Mouse (Mus musculus) kidney, embryonic 14.5 days (tissue): Measurements from ENCODE around the gene Tlr9. TPM values are rescaled to one million over a fixed set of nuclear protein-coding genes. Genes with fewer than 3 reads are reported as not detected.
A peak's percentile ranks its signal among the peaks of the same experiment; 100 is the strongest.

ENCODE experiments used
- ATAC-seq: fragments of 200-750 bp; cut with Nextera tagmentation; 2 replicates; pipeline ENCODE4 v1.8.0; 2017; ENCODE audit warnings: moderate number of reproducible peaks, mild to moderate bottlenecking, moderate TSS enrichment, moderate library complexity; ENCODE audit not compliant: low FRiP score, low TSS enrichment
- H3K27ac ChIP-seq: fragments of 300-500 bp; sonication (generic); 2 replicates; pipeline ENCODE4 v1.5.1; 2014; ENCODE audit warnings: low read depth, mild to moderate bottlenecking, low read length, moderate library complexity, mixed read lengths
- H3K27me3 ChIP-seq: fragments of 300-500 bp; sonication (generic); 2 replicates; pipeline ENCODE4 v1.6.1; 2014; ENCODE audit warnings: mild to moderate bottlenecking, low read length; ENCODE audit not compliant: control insufficient read depth, insufficient read depth
- H3K36me3 ChIP-seq: fragments of 300-500 bp; sonication (generic); 2 replicates; pipeline ENCODE4 v1.6.1; 2014; ENCODE audit warnings: low read length, mixed read lengths; ENCODE audit not compliant: control insufficient read depth, insufficient read depth
- H3K4me1 ChIP-seq: fragments of 300-500 bp; sonication (generic); 2 replicates; pipeline ENCODE4 v1.6.1; 2014; ENCODE audit warnings: low read length, mixed read lengths; ENCODE audit not compliant: control insufficient read depth, insufficient read depth
- H3K4me2 ChIP-seq: fragments of 300-500 bp; sonication (generic); replicated peaks from 2 replicates; pipeline ENCODE4 v1.6.1; 2014; ENCODE audit warnings: low read depth, mild to moderate bottlenecking, low read length
- H3K4me3 ChIP-seq: fragments of 300-500 bp; sonication (generic); 2 replicates; pipeline ENCODE4 v1.5.1; 2014; ENCODE audit warnings: mild to moderate bottlenecking, low read length
- H3K9ac ChIP-seq: fragments of 300-500 bp; sonication (generic); 2 replicates; pipeline ENCODE4 v1.6.1; 2014; ENCODE audit warnings: low read depth, mild to moderate bottlenecking, low read length, moderate library complexity
- H3K9me3 ChIP-seq: fragments of 300-500 bp; sonication (generic); 2 replicates; pipeline ENCODE4 v1.6.1; 2016; ENCODE audit warnings: low read length; ENCODE audit not compliant: control insufficient read depth
- WGBS: fragments of 180-500 bp; shearing (Covaris S2); extraction: QIAGEN DNeasy Blood & Tissue Kit; methylation state at CpG from one replicate; pipeline ENCODE4 v1.1.7; 2014; 5-methylcytosine and 5-hydroxymethylcytosine counted together
- microRNA counts: library from miRNA; unstranded; fragments of <30 nt; microRNA quantifications from one replicate; lab custom pipeline; 2017
- microRNA-seq: library from miRNA; unstranded; fragments of <30 nt; microRNA quantifications from one replicate; pipeline ENCODE4, GENCODE M21; 2016
- polyA plus RNA-seq: library from polyadenylated mRNA; unstranded; fragments of >200 nt; fragmentation: Nextera tagmentation; extraction: Ambion mirVana; gene quantifications from 2 replicates; pipeline ENCODE4 v1.2.1, GENCODE M21; 2014

Gene Tlr9
- polyA plus RNA-seq, 1 experiment from 2014 or later = 0.14 TPM

DNA sequence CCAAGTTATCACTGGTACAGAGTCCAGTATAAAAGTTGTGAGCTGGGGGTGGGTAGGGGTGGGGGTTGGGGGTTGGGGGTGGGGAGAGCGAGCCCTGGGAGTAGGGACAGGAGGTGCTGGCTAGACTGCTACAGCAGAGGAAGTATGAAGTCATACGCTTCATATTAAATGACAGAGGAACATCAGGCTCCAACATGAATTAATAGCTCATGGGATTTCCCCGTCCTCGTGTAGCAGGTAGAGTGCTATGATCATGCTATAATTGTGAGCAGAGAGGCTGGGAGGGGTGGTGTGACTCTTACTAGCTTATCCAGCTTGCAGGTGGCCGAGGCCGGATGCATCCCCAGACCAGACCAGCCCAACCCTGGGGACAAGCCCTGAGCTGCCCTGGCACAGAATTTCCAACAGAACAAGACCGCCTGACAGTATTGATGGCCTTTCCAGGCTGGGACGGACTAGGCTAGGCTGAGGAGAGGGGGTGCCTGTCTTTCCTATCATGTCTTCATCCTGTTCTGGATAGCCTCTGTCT lies 52.3 kb downstream of the Tlr9 start:
- WGBS = 83% methylated on average over 8 of the region's 8 CpGs
- no peak overlapping the region for H3K4me2 ChIP-seq

DNA sequence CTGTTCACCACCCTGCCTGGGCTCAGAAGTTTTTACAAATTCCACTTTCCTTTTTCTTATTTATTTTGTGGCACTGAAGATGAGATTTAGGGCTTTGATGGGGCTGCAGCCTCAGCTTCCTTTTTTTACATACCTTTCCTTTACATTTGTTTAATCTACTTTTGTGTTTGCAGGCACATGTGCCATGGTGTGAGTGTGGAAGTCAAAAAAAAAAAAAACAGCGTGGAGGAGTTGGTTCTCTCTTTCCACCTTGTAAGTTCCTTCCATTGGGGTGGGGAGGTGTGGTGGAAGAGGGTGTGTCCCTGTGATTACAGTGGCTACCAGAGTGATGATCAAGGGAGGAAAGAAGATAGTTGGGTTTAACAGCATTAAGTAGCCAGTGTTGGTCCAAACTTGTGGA lies 53.4 kb downstream of the Tlr9 start:
- Histone ChIP-seq H3K9ac (no peak overlapping the region), H3K9me3 (no peaks in the 10 kb centered on the region), H3K27me3 (no peaks in the 10 kb centered on the region), H3K4me3 (no peak overlapping the region), H3K36me3 (no peaks in the 10 kb centered on the region), H3K27ac (no peak overlapping the region), H3K4me2 (no peak overlapping the region), H3K4me1 (peaks cover 7% of the 10 kb centered on the region; the same call in 1 of the 2 replicates)
- WGBS = 45% methylated on average over 1 of the region's 1 CpGs
- no peak for ATAC-seq

More for the DNA sequence above, 52.3 kb downstream of the Tlr9 start:
- Histone ChIP-seq H3K27ac (no peak overlapping the region), H3K9me3 (no peaks in the 10 kb centered on the region), H3K9ac (no peak overlapping the region), H3K36me3 (no peaks in the 10 kb centered on the region), H3K4me1 (peaks cover 1% of the 10 kb centered on the region; the same call in 1 of the 2 replicates), H3K4me3 (no peak overlapping the region), H3K27me3 (no peaks in the 10 kb centered on the region)
- ATAC-seq = no peak

MicroRNAs encoded within 50 kb of the gene (microRNA counts, 519-probe panel; counts per million panel counts)
- microRNA mmu-let-7g (lab: Ali Mortazavi, UCI) = 9,320 counts per million, percentile 94 among the panel's probes with 10 or more counts

Small RNA genes lying within 50 kb of the gene (microRNA-seq; reads per million reads assigned to microRNA genes)
- 39,811 reads per million, percentile 99 among the genes with 10 or more reads in this experiment for gene Mirlet7g

Other genes starting within 250 kb of the Tlr9 start
- 0.50 and 0.76 TPM in 2 replicates for gene Col6a4, start 125.8 kb upstream of the Tlr9 start, polyA plus RNA-seq
- gene Glyctk, start 64.5 kb upstream of the Tlr9 start, polyA plus RNA-seq = 1.3 and 4.2 TPM in 2 replicates
- gene Wdr82, start 51.7 kb upstream of the Tlr9 start, polyA plus RNA-seq = 27.1 and 38.1 TPM in 2 replicates
- 36.4 and 43.1 TPM in 2 replicates for gene Ppm1m, start 22.9 kb upstream of the Tlr9 start, polyA plus RNA-seq
- gene Twf2, start 19.5 kb upstream of the Tlr9 start, polyA plus RNA-seq = 77.9 and 80.8 TPM in 2 replicates
- 71.8 and 95.3 TPM in 2 replicates for gene Alas1, start 26.1 kb downstream of the Tlr9 start, polyA plus RNA-seq
- gene Poc1a, start 58.5 kb downstream of the Tlr9 start, polyA plus RNA-seq = 25.6 and 29.1 TPM in 2 replicates
- 25.5 and 26.3 TPM in 2 replicates for gene Dusp7, start 146.0 kb downstream of the Tlr9 start, polyA plus RNA-seq
- gene Rpl29, start 206.9 kb downstream of the Tlr9 start, polyA plus RNA-seq = 1,370 and 1,590 TPM in 2 replicates
- 41.1 and 44.5 TPM in 2 replicates for gene Acy1, start 215.7 kb downstream of the Tlr9 start, polyA plus RNA-seq
- 18.7 and 25.6 TPM in 2 replicates for gene Abhd14b, start 224.9 kb downstream of the Tlr9 start, polyA plus RNA-seq
- 50.2 and 58.8 TPM in 2 replicates for gene Abhd14a, start 225.1 kb downstream of the Tlr9 start, polyA plus RNA-seq
- 129 and 147 TPM in 2 replicates for gene Pcbp4, start 230.7 kb downstream of the Tlr9 start, polyA plus RNA-seq
- 0.37 and 0.66 TPM in 2 replicates for gene Gpr62, start 243.3 kb downstream of the Tlr9 start, polyA plus RNA-seq